Mouse (Mus musculus) gonadal fat pad, adult 2 months (tissue): ENCODE data around the gene Btg3. TPM values are rescaled to one million over a fixed set of nuclear protein-coding genes. Genes with fewer than 3 reads are reported as not detected.

Experiments
- DNase-seq: peaks from one replicate; pipeline ENCODE4 v3.0.0-alpha.2; 2012; ENCODE audit warnings: low read depth
- polyA plus RNA-seq: library from polyadenylated mRNA; depleted of rRNA; stranded (reverse); fragments of >200 nt; gene quantifications from 2 replicates; pipeline ENCODE4 v1.2.3, GENCODE M21; 2012; rRNA removed

Btg3 gene
- polyA plus RNA-seq, 1 experiment, result 48.2 TPM

DNA sequence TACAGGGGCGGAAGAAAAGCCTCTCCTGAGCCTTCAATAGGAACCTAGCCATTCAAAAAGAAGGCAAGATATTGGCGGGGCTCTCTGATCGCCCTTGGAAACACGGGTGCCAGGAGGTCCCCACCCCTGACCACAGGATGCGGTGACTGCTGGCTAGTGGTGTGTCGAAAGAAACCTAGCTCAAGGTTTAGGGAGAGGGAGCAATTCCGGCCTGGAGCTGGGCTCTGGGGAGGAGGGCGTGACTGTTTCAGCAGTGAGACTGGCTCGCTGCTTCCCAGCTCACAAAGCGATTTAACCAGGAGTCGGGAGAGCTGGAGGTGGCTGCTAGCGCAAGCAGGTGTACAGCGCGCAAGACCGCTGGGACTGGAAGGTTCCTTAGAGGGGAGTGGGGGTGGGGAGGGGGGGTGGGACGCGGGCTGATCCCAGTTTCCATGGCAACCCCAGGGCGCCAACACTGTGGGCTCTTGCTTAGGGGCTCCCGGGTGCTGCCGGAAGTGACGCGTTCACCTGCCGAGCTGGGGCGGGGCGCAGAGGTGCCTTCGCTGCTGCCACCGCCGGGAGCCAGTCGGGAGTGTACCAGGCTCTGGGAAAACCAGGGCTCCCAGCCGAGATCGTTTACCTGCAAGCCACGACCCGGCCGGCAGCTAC lies 75.7 kb downstream of the Btg3 start, which contains the start of gene Cxadr:
Gene Cxadr (plus strand): TSS at position 307 of the 648 bp plus-strand sequence.
- DNase-seq, result no peak

DNA sequence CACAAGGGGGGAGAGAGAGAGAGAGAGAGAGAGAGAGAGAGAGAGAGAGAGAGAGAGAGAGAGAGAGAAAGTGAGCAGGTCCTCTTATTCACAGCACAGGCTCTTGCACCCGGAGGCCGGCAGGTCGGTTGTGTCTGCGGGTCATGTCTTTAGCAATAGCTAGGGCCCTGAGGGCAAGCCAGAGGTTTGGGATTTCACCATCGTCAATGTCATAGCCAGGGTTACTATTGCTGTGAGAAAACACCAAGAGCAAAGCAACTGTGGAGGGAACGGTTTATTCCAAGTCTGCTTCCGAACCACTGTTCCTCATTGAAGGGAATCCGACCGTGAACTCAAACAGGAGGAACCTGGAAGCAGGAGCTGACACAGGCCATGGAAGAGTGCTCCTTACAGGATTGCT lies 80.9 kb downstream of the Btg3 start:
- no peak for DNase-seq

DNA sequence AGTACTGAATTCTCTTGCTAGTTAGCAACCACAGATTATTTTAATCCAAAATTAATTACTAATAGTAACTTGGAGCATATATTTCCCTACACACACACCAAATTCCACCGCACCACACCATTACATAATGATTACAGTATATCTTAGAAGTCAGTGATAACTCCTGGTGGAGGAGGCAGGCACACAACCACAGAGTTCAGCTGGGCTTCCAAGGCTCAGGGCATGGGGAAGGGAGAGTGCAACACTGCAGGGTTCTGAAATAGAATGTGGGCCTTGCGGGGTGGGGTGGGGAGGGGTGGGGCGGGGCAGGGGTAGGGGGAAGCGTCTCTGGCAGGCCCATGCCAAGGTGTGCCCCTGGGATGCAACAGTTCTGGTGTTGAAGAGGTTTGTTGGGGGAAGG lies 81.4 kb downstream of the Btg3 start:
- DNase-seq, result no peak

DNA sequence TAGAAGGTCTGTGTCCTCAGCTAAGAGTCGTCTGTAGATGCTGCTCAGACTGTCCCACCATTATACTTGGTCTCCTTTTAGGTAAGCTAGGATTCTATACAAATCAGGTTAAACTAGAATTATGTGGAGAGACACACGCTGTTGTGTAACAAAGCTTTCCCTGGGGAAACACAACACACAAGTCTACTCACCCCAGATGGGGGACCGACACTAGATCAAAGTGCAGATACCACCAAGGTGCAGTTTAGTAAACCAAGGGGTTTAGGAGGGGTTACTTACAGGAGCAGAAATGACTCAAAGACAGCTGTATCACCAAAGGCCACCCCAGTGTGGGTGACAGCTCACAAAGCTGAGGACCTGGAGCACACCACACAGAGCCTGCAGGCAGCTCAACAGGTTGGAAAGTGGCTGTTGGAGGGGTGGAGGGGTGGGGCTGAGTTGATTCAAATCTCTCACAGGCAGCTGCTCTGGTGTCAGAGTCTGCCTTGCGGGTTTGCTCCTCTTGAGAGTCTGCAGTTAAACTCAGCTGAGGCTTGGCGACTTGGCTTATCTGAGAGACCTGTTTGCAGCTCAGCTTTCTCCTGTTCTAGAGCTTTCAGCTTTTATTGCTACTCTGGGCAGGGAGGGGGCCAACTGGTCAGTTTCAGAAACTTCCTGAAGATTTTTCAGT lies 82.3 kb downstream of the Btg3 start:
- no peak for DNase-seq

DNA sequence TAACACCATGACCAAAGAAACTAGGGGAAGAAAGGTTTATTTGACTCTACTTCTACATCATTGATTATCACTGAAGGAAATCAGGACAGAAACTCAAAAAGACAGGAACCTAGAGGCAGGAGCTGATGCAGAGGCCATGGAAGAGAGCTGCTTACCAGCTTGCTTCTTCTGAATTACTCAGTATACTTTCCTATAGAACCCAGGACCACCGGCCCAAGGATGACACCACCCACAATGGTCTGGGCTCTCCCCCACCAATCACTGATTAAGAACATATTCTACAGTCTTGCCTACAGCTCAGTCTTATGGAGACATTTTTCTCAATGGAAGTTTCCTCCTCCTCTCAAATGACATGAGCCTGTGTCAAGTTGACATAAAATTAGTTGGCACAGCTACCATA lies 82.9 kb downstream of the Btg3 start:
- DNase-seq, result no peak

DNA sequence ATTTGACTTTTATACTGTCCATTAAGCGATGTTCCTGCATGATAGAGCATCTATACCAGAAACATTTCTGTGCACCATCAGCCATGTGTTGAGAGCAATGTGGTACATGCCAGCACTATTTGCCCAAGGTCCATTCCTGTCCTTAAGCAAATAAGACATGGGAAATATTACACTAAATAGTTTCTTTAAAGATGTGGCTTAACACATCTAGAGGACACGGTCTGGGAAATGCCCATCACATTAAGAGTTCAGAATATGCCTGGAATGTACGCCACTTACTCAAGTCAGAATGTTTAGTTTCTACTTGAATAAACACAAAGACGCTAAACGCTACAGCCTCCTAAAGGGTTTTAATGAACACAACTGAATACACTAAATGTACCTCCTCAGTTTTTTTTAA lies 93.8 kb downstream of the Btg3 start:
- DNase-seq, result no peak

Other genes with a start within 250 kb of the Btg3 start
- gene Cxadr, start 75.7 kb downstream of the Btg3 start, polyA plus RNA-seq, result 15.3 and 18.7 TPM in 2 replicates
- gene D16Ertd472e, start 199.5 kb upstream of the Btg3 start, polyA plus RNA-seq, result 2.8 and 4.6 TPM in 2 replicates